Mouse (Mus musculus) liver, embryonic 16.5 days (tissue): ENCODE data around the gene Chrdl1. TPM values are rescaled to one million over a fixed set of nuclear protein-coding genes. Genes with fewer than 3 reads are reported as not detected.

ENCODE experiments used
- ATAC-seq: fragments of 200-750 bp; cut with Nextera tagmentation; 2 replicates; pipeline ENCODE4 v1.8.0; 2017; ENCODE audit warnings: low read depth, mild to moderate bottlenecking, moderate number of reproducible peaks, moderate library complexity
- H3K27ac ChIP-seq: fragments of 300-500 bp; sonication (generic); 2 replicates; pipeline ENCODE4 v1.5.1; 2014; ENCODE audit warnings: mild to moderate bottlenecking, low read length
- H3K27me3 ChIP-seq: fragments of 300-500 bp; sonication (generic); 2 replicates; pipeline ENCODE4 v1.6.1; 2014; ENCODE audit warnings: low read depth, low read length, mixed read lengths; ENCODE audit not compliant: control insufficient read depth, insufficient read depth
- H3K36me3 ChIP-seq: fragments of 300-500 bp; sonication (generic); 2 replicates; pipeline ENCODE4 v1.6.1; 2014; ENCODE audit warnings: mild to moderate bottlenecking; ENCODE audit not compliant: control insufficient read depth, insufficient read depth
- H3K4me1 ChIP-seq: fragments of 300-500 bp; sonication (generic); 2 replicates; pipeline ENCODE4 v1.6.1; 2014; ENCODE audit warnings: low read depth, low read length, mixed read lengths; ENCODE audit not compliant: control insufficient read depth
- H3K4me2 ChIP-seq: fragments of 300-500 bp; sonication (generic); 2 replicates; pipeline ENCODE4 v1.6.1; 2014; ENCODE audit warnings: low read depth, low read length, mixed read lengths
- H3K4me3 ChIP-seq: fragments of 300-500 bp; sonication (generic); 2 replicates; pipeline ENCODE4 v1.5.1; 2014; ENCODE audit warnings: low read depth, mild to moderate bottlenecking, low read length
- H3K9ac ChIP-seq: fragments of 300-500 bp; sonication (generic); 2 replicates; pipeline ENCODE4 v1.6.1; 2014; ENCODE audit warnings: low read depth, low read length
- H3K9me3 ChIP-seq: fragments of 300-500 bp; sonication (generic); replicated peaks from 2 replicates; pipeline ENCODE4 v1.6.1; 2016; ENCODE audit warnings: low read length; ENCODE audit not compliant: control insufficient read depth
- WGBS: fragments of 180-500 bp; shearing (Covaris S2); extraction: QIAGEN DNeasy Blood & Tissue Kit; methylation state at CpG from one replicate; pipeline ENCODE4 v1.1.7; 2014; ENCODE audit not compliant: insufficient replicate concordance; 5-methylcytosine and 5-hydroxymethylcytosine counted together
- polyA plus RNA-seq: library from polyadenylated mRNA; unstranded; fragments of >200 nt; fragmentation: Nextera tagmentation; extraction: Ambion mirVana; gene quantifications from 2 replicates; pipeline ENCODE4 v1.2.1, GENCODE M21; 2015

Chrdl1 gene
- polyA plus RNA-seq, 1 experiment from 2014 or later = 0.66 TPM

DNA sequence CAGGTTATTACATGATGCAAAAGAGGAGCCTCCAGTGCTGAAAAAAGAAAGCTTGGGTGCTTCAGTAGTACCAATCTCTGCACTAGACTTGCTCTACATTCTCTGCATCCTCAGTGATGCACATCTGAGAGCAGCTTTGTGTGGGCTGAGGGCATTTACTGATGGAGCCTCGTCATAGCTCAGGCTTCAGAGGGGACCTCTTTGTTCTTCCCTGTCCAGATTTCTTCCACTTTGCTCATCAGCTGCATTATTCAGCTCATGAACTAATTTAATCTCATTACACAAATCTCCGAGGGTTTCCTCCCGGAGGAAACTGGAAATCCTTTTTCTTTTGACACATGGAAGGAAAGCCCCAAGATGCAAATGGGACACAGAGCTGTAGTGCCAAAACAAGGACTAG, 56.5 kb downstream of the Chrdl1 start:
- no peak overlapping the region for H3K27ac ChIP-seq
- no peak overlapping the region for H3K4me2 ChIP-seq
- WGBS = 49% methylated on average over 3 of the region's 3 CpGs
- no peak for ATAC-seq
- H3K9ac ChIP-seq = no peak overlapping the region
- H3K36me3 ChIP-seq = no peaks in the 10 kb centered on the region
- H3K27me3 ChIP-seq = no peaks in the 10 kb centered on the region
- no peak overlapping the region for H3K4me3 ChIP-seq
- no peaks in the 10 kb centered on the region for H3K9me3 ChIP-seq
- no peaks in the 10 kb centered on the region for H3K4me1 ChIP-seq

DNA sequence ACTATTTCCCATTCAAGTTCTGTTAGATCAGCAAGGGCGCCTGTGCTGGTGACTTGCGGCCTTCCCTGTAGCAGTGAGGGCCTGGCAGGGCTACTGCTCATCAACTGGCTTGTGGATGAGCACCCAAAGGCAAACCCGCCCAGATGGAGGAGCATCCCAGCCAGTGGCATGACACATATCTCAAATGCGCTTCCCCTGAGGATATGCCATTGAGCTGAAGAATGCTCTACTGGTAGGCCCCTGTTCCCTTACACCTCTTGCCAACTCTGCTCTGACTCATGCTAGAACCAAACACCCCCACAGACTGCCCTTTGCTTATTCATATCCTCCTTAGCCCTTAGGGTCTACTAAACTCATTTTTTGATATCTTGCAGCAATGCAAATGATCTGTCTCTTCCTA, 57.4 kb downstream of the Chrdl1 start:
- 65% methylated on average over 4 of the region's 4 CpGs for WGBS
- H3K4me1 ChIP-seq = no peaks in the 10 kb centered on the region
- H3K9ac ChIP-seq = no peak overlapping the region
- H3K9me3 ChIP-seq = no peaks in the 10 kb centered on the region
- no peak overlapping the region for H3K4me2 ChIP-seq
- H3K4me3 ChIP-seq = no peak overlapping the region
- no peaks in the 10 kb centered on the region for H3K36me3 ChIP-seq
- no peak for ATAC-seq
- H3K27me3 ChIP-seq = no peaks in the 10 kb centered on the region
- H3K27ac ChIP-seq = no peak overlapping the region

DNA sequence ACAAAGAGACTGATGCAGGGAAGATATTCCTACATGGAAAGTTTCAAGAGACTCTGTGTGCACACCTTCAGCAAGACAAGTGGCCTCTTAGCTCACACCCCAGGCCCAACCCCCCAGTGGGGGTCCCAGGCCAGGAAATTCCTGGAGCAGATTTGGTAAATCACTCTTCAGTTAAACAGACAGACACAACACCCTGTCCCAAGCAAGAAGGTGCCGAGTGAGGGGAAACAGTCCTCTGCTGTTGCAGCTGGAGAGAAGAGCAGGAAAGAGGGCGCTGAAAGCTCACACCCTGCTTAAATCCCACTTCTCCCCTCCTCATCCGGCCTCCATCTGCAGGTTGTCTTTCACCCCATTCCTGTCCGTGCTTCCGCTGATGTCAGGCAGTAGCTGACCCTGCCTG, 58.2 kb downstream of the Chrdl1 start:
- Histone ChIP-seq H3K4me1 (no peaks in the 10 kb centered on the region), H3K9me3 (no peaks in the 10 kb centered on the region), H3K4me2 (no peak overlapping the region), H3K9ac (no peak overlapping the region), H3K4me3 (no peak overlapping the region), H3K36me3 (no peaks in the 10 kb centered on the region), H3K27ac (no peak overlapping the region), H3K27me3 (no peaks in the 10 kb centered on the region)
- 40% methylated on average over 5 of the region's 5 CpGs for WGBS
- ATAC-seq = no peak

DNA sequence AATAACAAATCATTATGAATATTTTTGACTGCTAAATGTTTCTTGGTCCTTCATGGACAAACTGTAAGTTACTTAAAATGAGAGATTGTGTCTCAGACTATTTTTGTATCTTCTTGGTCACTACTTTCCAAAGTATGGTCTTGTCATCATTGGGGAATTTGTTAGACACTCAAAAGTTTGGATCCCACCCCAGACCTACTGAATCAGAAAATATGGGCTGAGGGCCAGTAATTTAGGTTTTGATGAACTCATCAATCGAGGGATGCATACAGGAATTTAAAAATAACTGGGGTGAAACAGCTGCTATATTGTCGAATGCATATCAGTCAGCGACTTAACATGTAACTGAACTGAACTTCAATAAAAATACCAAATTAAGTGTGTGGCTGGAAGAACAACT, 80.9 kb downstream of the Chrdl1 start:
- 52% methylated on average over 3 of the region's 3 CpGs for WGBS
- H3K9me3 ChIP-seq = no peaks in the 10 kb centered on the region
- H3K27me3 ChIP-seq = no peaks in the 10 kb centered on the region
- no peak for ATAC-seq
- H3K27ac ChIP-seq = no peak overlapping the region
- no peak overlapping the region for H3K9ac ChIP-seq
- no peak overlapping the region for H3K4me2 ChIP-seq
- H3K36me3 ChIP-seq = no peaks in the 10 kb centered on the region
- H3K4me3 ChIP-seq = no peak overlapping the region
- no peaks in the 10 kb centered on the region for H3K4me1 ChIP-seq

DNA sequence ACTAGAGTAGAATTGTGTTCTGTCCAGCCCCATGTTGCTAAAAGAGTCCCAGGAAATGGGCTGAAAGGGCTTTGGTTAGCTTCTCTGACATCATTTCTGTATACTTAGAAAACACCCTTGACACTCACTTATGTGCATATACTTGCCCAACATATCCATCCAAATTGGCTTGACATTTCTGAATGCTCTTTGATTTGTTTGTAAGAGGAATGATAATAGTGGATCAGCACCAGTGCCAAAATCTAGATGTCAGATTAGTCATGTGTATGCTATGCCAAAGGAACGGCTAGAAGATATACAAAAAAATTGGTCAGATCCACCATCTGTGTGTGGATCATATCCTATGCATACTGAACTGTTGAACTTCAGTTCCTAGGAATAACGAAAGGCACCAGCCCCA, 99.3 kb downstream of the Chrdl1 start:
- Histone ChIP-seq H3K9me3 (no peaks in the 10 kb centered on the region), H3K4me1 (no peaks in the 10 kb centered on the region), H3K27me3 (no peaks in the 10 kb centered on the region), H3K4me2 (no peak overlapping the region), H3K36me3 (no peaks in the 10 kb centered on the region), H3K27ac (no peak overlapping the region), H3K4me3 (no peak overlapping the region), H3K9ac (no peak overlapping the region)
- WGBS = 55% methylated on average over 2 of the region's 2 CpGs
- ATAC-seq = no peak

DNA sequence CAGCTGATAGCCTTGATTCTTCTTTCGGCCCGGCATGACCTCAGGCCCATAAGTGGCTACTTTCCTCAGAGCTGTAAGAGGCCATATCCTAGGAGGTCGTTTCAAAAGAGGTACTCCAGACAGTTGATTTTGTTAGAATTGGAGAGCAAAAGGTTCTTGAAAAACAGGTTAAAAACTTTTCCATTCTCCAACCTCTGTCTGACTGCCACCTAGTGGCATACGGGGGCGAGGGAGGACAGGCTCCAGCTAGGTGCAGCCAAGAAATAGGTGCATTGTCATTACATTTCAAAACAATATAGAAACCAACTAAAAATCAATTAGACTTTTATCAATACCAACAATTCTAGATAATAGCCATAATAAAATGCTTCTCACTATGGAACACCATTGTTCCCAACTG, 118.9 kb downstream of the Chrdl1 start:
- no peaks in the 10 kb centered on the region for H3K4me1 ChIP-seq
- no peak for ATAC-seq
- no peak overlapping the region for H3K4me2 ChIP-seq
- H3K4me3 ChIP-seq = no peak overlapping the region
- no peak overlapping the region for H3K27ac ChIP-seq
- H3K27me3 ChIP-seq = no peaks in the 10 kb centered on the region
- H3K9ac ChIP-seq = no peak overlapping the region
- no peaks in the 10 kb centered on the region for H3K36me3 ChIP-seq
- WGBS = 41% methylated on average over 5 of the region's 5 CpGs
- no peaks in the 10 kb centered on the region for H3K9me3 ChIP-seq

DNA sequence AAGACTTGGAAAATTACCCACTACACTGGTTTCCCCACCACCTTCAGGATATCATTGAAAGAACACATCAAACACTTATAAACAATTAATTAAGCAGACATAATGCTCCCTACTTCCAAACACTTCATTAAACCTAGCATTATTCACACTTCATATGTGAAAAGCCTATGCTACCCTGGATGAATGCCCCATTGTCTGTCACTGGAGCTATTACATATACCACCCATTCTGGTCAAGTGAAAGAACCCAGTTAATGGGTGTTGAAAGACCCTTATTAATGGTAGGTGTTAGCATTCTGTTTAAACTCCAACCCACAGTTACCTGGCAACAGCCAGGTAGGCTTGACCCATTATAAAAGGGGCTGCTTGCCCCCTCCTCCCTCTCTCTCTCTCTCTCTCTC, 143.4 kb downstream of the Chrdl1 start:
- no peak overlapping the region for H3K4me3 ChIP-seq
- no peaks in the 10 kb centered on the region for H3K36me3 ChIP-seq
- no peak overlapping the region for H3K27ac ChIP-seq
- H3K9me3 ChIP-seq = no peaks in the 10 kb centered on the region
- no peak overlapping the region for H3K4me2 ChIP-seq
- H3K9ac ChIP-seq = no peak overlapping the region
- no peaks in the 10 kb centered on the region for H3K27me3 ChIP-seq
- H3K4me1 ChIP-seq = no peaks in the 10 kb centered on the region
- ATAC-seq = no peak

Other genes starting within 250 kb of the Chrdl1 start
- gene Pak3, start 124.3 kb upstream of the Chrdl1 start, polyA plus RNA-seq = 0.02 and 0.27 TPM in 2 replicates